Mouse (Mus musculus) liver (tissue): ENCODE data around the gene Rere.
A peak's percentile ranks its signal among the peaks of the same experiment; 100 is the strongest.
"Not testable (repeated sequence)": the region's sequence is repeated elsewhere in the genome, so short reads cannot be mapped to it uniquely, and the experiment has no call there.

Experiments used
- DNase-seq: peaks from one replicate; pipeline ENCODE4 v3.0.0-alpha.2; 2020; ENCODE audit warnings: mixed read lengths

Gene Rere

GRCm38 (mm10) chr4:150255181-150255580 is 26.3 kb upstream of the Rere start:
- DNase-seq, result no peak

GRCm38 (mm10) chr4:150257252-150258204 is 23.9 kb upstream of the Rere start:
- DNase-seq, result peak; percentile 84

- DNase-seq, result no peak
Measured at GRCm38 (mm10) chr4:150258388-150258787, 23.1 kb upstream of the Rere start.

- no peak for DNase-seq
Measured at GRCm38 (mm10) chr4:150259577-150259976, 21.9 kb upstream of the Rere start.

- no peak for DNase-seq
Measured at GRCm38 (mm10) chr4:150260111-150260510, 21.3 kb upstream of the Rere start.

- no peak for DNase-seq
Measured at GRCm38 (mm10) chr4:150260745-150261144, 20.7 kb upstream of the Rere start.

- no peak for DNase-seq
Measured at GRCm38 (mm10) chr4:150262301-150262700, 19.1 kb upstream of the Rere start.

GRCm38 (mm10) chr4:150264903-150265302 is 16.5 kb upstream of the Rere start:
- peak; percentile 40 for DNase-seq

GRCm38 (mm10) chr4:150265471-150265870 is 16.0 kb upstream of the Rere start:
- DNase-seq, result no peak

- no peak for DNase-seq
Measured at GRCm38 (mm10) chr4:150266655-150267223, 14.7 kb upstream of the Rere start.

GRCm38 (mm10) chr4:150268674-150269653 is 12.5 kb upstream of the Rere start:
- DNase-seq, result no peak

- no peak for DNase-seq
Measured at GRCm38 (mm10) chr4:150269679-150270078, 11.8 kb upstream of the Rere start.

GRCm38 (mm10) chr4:150270718-150271117 is 10.7 kb upstream of the Rere start:
- DNase-seq, result not testable (repeated sequence)

- DNase-seq, result no peak
Measured at GRCm38 (mm10) chr4:150272725-150273124, 8.7 kb upstream of the Rere start.

GRCm38 (mm10) chr4:150275531-150275930 is 5.9 kb upstream of the Rere start:
- no peak for DNase-seq

- not testable (repeated sequence) for DNase-seq
Measured at GRCm38 (mm10) chr4:150279336-150279735, 2.1 kb upstream of the Rere start.

GRCm38 (mm10) chr4:150280002-150280401 is 1.4 kb upstream of the Rere start:
- no peak for DNase-seq

- DNase-seq, result no peak
Measured at GRCm38 (mm10) chr4:150280459-150280858, 987 bp upstream of the Rere start.

GRCm38 (mm10) chr4:150281891-150282630 is 615 bp downstream of the Rere start:
- peak; percentile 49 for DNase-seq

- DNase-seq, result no peak
Measured at GRCm38 (mm10) chr4:150282631-150283334, 1.3 kb downstream of the Rere start.

GRCm38 (mm10) chr4:150283335-150283638 is 1.8 kb downstream of the Rere start:
- no peak for DNase-seq

- no peak for DNase-seq
Measured at GRCm38 (mm10) chr4:150283993-150284392, 2.5 kb downstream of the Rere start.
